25 mouse cellular contexts compared by ENCODE assay signal in genomic region chr1:23335050-23335449, GRCm38 (mm10).
A peak's percentile ranks its signal among the peaks of the same experiment; 100 is the strongest.
DNase-seq lines count a peak whose midpoint lies in the region; ATAC-seq and TF ChIP-seq lines count a peak whose summit lies in the region.
"Had no signal": no experiment of that assay in that cellular context is flagged by ENCODE, and none has a peak within 500 bp of the region (broad histone marks: within the 10 kb centered on the region; RNA-seq: fewer than 3 reads in every experiment).

No protein-coding gene starts in this region.

- peak overlapping the region; percentile 66 for H3K4me2 ChIP-seq in liver, embryonic 15.5 days
- H3K4me2 ChIP-seq in forebrain, embryonic 14.5 days (ENCODE audit: low read length): no peak overlapping the region
- H3K4me2 ChIP-seq in intestine, embryonic 15.5 days (replicated peaks): no peak overlapping the region
- H3K4me2 ChIP-seq: embryonic facial prominence, embryonic 13.5 days; heart, embryonic 11.5 days; heart, embryonic 15.5 days; hindbrain, embryonic 13.5 days had no signal

- no peaks in the 10 kb centered on the region for H3K9me3 ChIP-seq in heart, embryonic 10.5 days
- no peaks in the 10 kb centered on the region for H3K9me3 ChIP-seq in liver, embryonic 15.5 days (replicated peaks)
- H3K9me3 ChIP-seq in forebrain, embryonic 14.5 days (replicated peaks; ENCODE audit: control insufficient read depth, low read length): no peaks in the 10 kb centered on the region
- H3K9me3 ChIP-seq in intestine, embryonic 15.5 days: no peaks in the 10 kb centered on the region
- H3K9me3 ChIP-seq: embryonic facial prominence, embryonic 13.5 days; G1E; heart, embryonic 15.5 days; hindbrain, embryonic 13.5 days had no signal

- no peak overlapping the region for H3K4me3 ChIP-seq in heart, embryonic 10.5 days
- no peak overlapping the region for H3K4me3 ChIP-seq in bone marrow, adult 2 months (replicated peaks; ENCODE audit: control insufficient read depth, low read depth, low read length)
- no peak overlapping the region for H3K4me3 ChIP-seq in liver, embryonic 15.5 days (replicated peaks)
- no peak overlapping the region for H3K4me3 ChIP-seq in forebrain, embryonic 14.5 days (ENCODE audit: low read depth, low read length)
- H3K4me3 ChIP-seq in intestine, embryonic 15.5 days (replicated peaks): no peak overlapping the region
- H3K4me3 ChIP-seq: embryonic facial prominence, embryonic 13.5 days; heart, embryonic 15.5 days; hindbrain, embryonic 13.5 days had no signal

- TF ChIP-seq CTCF in bone marrow, adult 2 months (IDR thresholded peaks at IDR 0.05; ENCODE audit: control insufficient read depth, insufficient read depth, low read length): no peak

- 83% methylated on average over 4 of the region's 4 CpGs for WGBS in heart, embryonic 10.5 days
- WGBS in bone marrow, adult 2 months: 69% methylated on average over 4 of the region's 4 CpGs
- 40% methylated on average over 4 of the region's 4 CpGs for WGBS in liver, embryonic 15.5 days (ENCODE audit: insufficient replicate concordance)
- WGBS in forebrain, embryonic 14.5 days: 94% methylated on average over 4 of the region's 4 CpGs
- 86% methylated on average over 4 of the region's 4 CpGs for WGBS in intestine, embryonic 15.5 days

- no peaks in the 10 kb centered on the region for H3K4me1 ChIP-seq in heart, embryonic 10.5 days
- no peaks in the 10 kb centered on the region; the same call in 1 of the 2 replicates for H3K4me1 ChIP-seq in bone marrow, adult 2 months (ENCODE audit: control insufficient read depth, insufficient read depth, low read length)
- H3K4me1 ChIP-seq in liver, embryonic 15.5 days (replicated peaks): peaks cover 32% of the 10 kb centered on the region
- no peaks in the 10 kb centered on the region for H3K4me1 ChIP-seq in forebrain, embryonic 14.5 days (ENCODE audit: control insufficient read depth, insufficient read depth, low read length)
- no peaks in the 10 kb centered on the region for H3K4me1 ChIP-seq in intestine, embryonic 15.5 days (replicated peaks)
- H3K4me1 ChIP-seq: embryonic facial prominence, embryonic 13.5 days; heart, embryonic 15.5 days; hindbrain, embryonic 13.5 days had no signal

- H3K27ac ChIP-seq in heart, embryonic 10.5 days: peak overlapping the region; percentile 16; the same call in 1 of the 2 replicates
- peak overlapping the region; percentile 58; the same call in 1 of the 2 replicates for H3K27ac ChIP-seq in bone marrow, adult 2 months (ENCODE audit: control insufficient read depth, insufficient read depth, low read depth, low read length, poor library complexity)
- peak overlapping the region; percentile 91 for H3K27ac ChIP-seq in liver, embryonic 15.5 days (replicated peaks)
- H3K27ac ChIP-seq in forebrain, embryonic 14.5 days (ENCODE audit: low read depth, low read length): no peak overlapping the region
- no peak overlapping the region for H3K27ac ChIP-seq in intestine, embryonic 15.5 days
- H3K27ac ChIP-seq: embryonic facial prominence, embryonic 13.5 days; heart, embryonic 15.5 days; hindbrain, embryonic 13.5 days; hindbrain, postnatal 0 days had no signal

- no peaks in the 10 kb centered on the region for H3K36me3 ChIP-seq in heart, embryonic 10.5 days
- H3K36me3 ChIP-seq in liver, embryonic 15.5 days (replicated peaks): no peaks in the 10 kb centered on the region
- H3K36me3 ChIP-seq in forebrain, embryonic 14.5 days (ENCODE audit: control insufficient read depth, insufficient read depth, low read length): no peaks in the 10 kb centered on the region
- H3K36me3 ChIP-seq in intestine, embryonic 15.5 days: no peaks in the 10 kb centered on the region
- H3K36me3 ChIP-seq: embryonic facial prominence, embryonic 13.5 days; G1E; heart, embryonic 15.5 days; hindbrain, embryonic 13.5 days had no signal

- no peaks in the 10 kb centered on the region for H3K27me3 ChIP-seq in heart, embryonic 10.5 days (ENCODE audit: insufficient read depth, poor library complexity, severe bottlenecking)
- H3K27me3 ChIP-seq in liver, embryonic 15.5 days: no peaks in the 10 kb centered on the region
- H3K27me3 ChIP-seq in forebrain, embryonic 14.5 days (replicated peaks; ENCODE audit: control insufficient read depth, insufficient read depth, low read length): no peaks in the 10 kb centered on the region
- H3K27me3 ChIP-seq in intestine, embryonic 15.5 days (replicated peaks): no peaks in the 10 kb centered on the region
- H3K27me3 ChIP-seq: embryonic facial prominence, embryonic 13.5 days; heart, embryonic 15.5 days; hindbrain, embryonic 13.5 days had no signal

- TF ChIP-seq POLR2A in bone marrow, adult 2 months (IDR thresholded peaks at IDR 0.05; ENCODE audit: borderline replicate concordance, control insufficient read depth, low read depth, low read length): no peak

- no peak for DNase-seq in heart, embryonic 10.5 days (ENCODE audit: low spot score)
- DNase-seq in heart, adult 8-10 months (ENCODE audit: low spot score): no peak
- DNase-seq in gastrocnemius, adult 18-20 months (ENCODE audit: low spot score): no peak
- DNase-seq in forebrain, embryonic 14.5 days (ENCODE audit: low spot score): no peak
- DNase-seq: adrenal gland, adult 8-10 months; adrenal gland, postnatal 36 days; B cell, adult 2 months; cerebellum, adult 18-20 months; cerebellum, adult 9-11 months; cerebellum, postnatal 36 days; gastrocnemius, postnatal 36 days; heart, adult 11 months; heart, postnatal 14 days had no signal

- H3K9ac ChIP-seq in liver, embryonic 15.5 days: no peak overlapping the region
- no peak overlapping the region for H3K9ac ChIP-seq in forebrain, embryonic 14.5 days (ENCODE audit: low read length)
- H3K9ac ChIP-seq in intestine, embryonic 15.5 days: no peak overlapping the region
- H3K9ac ChIP-seq: embryonic facial prominence, embryonic 13.5 days; heart, embryonic 15.5 days; hindbrain, embryonic 13.5 days had no signal

- peak; percentile 67 for ATAC-seq in erythroid progenitor cell, adult 5-6 weeks (replicated peaks; ENCODE audit: low FRiP score, poor library complexity, severe bottlenecking)
- ATAC-seq in liver, embryonic 15.5 days (ENCODE audit: insufficient read depth): peak; percentile 71
- ATAC-seq in forebrain, embryonic 14.5 days: no peak
- no peak for ATAC-seq in intestine, embryonic 15.5 days
- ATAC-seq: CD4-positive, CD25-positive, alpha-beta regulatory T cell, adult 4 months; forebrain, embryonic 16.5 days; hindbrain, postnatal 0 days had no signal

Comparison
In these comparisons a context has a peak if more than half of its experiments do, and no peak if none do; other contexts are left out.
1. H3K27ac ChIP-seq: peak in heart, embryonic 10.5 days (single experiment), bone marrow, adult 2 months (single experiment) and liver, embryonic 15.5 days (single experiment); none in forebrain, embryonic 14.5 days (single experiment) and intestine, embryonic 15.5 days (single experiment).
2. ATAC-seq: peak in erythroid progenitor cell, adult 5-6 weeks (single experiment) and liver, embryonic 15.5 days (single experiment); none in forebrain, embryonic 14.5 days (single experiment) and intestine, embryonic 15.5 days (single experiment).